Mouse (Mus musculus): ENCODE data around the gene Cyp4f18. TPM values are rescaled to one million over a fixed set of nuclear protein-coding genes. Genes with fewer than 3 reads are reported as not detected.
A peak's percentile ranks its signal among the peaks of the same experiment; 100 is the strongest.
"Not testable (repeated sequence)": the region's sequence is repeated elsewhere in the genome, so short reads cannot be mapped to it uniquely, and the experiment has no call there.

Gene Cyp4f18
- total RNA-seq, 2 experiments from 2014 or later, result 7.0 to 10.9 TPM

DNA sequence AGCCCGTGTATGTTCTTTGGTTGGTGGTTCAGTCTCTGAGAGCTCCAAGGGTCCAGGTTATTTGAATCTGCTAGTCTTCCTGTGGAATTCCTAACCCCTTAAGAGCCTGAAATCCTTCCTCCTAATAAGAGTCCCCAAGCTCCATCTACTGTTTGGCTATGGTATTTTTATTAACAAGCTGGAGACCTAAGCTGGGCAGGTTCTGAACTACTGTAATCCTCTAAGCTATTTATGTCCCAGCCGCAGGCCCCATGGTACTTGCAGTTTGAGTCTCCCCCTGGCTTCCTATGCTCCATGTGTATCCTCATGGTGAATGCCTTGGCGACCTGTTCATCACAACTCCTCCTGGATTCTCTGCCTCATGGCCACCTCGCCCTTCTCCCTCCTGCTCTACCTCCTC lies 24.8 kb downstream of the Cyp4f18 start:
- no peak for ATAC-seq (replicated peaks; ENCODE audit: low FRiP score, poor library complexity, severe bottlenecking)

- ATAC-seq (replicated peaks; ENCODE audit: low FRiP score, poor library complexity, severe bottlenecking), result no peak
Measured at GRCm38 (mm10) chr8:71981456-71981855, 28.0 kb downstream of the Cyp4f18 start.

DNA sequence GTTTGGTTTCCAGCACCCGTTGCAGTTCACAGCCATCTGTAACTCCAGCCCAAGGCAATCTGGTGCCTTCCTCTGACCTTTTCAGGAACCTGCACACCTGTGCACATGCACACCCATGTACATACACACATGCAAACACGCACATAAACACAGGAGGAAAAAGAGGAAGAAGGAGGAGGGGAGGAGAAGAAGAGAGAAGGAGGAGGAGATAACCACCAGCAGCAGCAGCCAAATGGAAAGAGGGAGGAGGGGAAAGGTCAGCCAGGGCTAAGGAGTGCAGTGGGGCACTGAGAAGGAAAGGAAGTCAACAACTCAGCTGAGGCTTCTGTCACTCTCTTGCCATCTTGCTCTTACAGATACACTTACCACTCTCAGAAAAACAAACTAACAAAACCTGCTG lies 28.4 kb downstream of the Cyp4f18 start:
- ATAC-seq (replicated peaks; ENCODE audit: low FRiP score, poor library complexity, severe bottlenecking), result no peak

GRCm38 (mm10) chr8:71974211-71974610 lies 35.2 kb downstream of the Cyp4f18 start:
- no peak for ATAC-seq (replicated peaks; ENCODE audit: low FRiP score, poor library complexity, severe bottlenecking)

DNA sequence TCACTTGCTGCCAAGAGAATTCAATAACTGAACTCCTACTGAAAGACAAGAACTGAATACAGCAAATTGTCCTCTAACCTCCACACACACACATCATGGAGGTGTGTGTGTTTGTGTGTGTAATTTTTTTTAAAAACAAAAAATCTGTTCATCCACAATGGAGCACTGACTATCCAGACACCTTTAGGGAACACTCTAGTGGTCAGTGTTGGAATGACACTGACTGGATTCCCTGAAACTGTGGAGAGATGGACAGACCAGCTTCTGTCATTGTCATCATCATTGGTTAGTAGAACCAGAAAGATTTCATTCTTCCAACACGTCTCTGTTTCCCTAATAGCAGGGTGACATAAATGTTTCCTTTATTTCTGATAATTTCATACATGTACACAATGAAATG lies 37.5 kb downstream of the Cyp4f18 start:
- peak; percentile 67 for ATAC-seq (replicated peaks; ENCODE audit: low FRiP score, poor library complexity, severe bottlenecking)

DNA sequence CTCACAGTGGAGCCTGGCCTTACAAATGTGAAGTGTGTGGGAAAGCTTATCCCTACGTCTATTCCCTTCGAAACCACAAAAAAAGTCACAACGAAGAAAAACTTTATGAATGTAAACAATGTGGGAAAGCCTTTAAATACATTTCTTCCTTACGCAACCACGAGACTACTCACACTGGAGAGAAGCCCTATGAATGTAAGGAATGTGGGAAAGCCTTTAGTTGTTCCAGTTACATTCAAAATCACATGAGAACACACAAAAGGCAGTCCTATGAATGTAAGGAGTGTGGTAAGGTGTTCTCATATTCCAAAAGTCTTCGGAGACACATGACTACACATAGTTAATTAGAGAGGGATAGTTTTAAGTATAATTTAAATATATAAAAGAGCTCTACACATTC lies 40.8 kb downstream of the Cyp4f18 start:
- no peak for ATAC-seq (replicated peaks; ENCODE audit: low FRiP score, poor library complexity, severe bottlenecking)

GRCm38 (mm10) chr8:71968100-71968499 lies 41.3 kb downstream of the Cyp4f18 start:
- ATAC-seq (replicated peaks; ENCODE audit: low FRiP score, poor library complexity, severe bottlenecking), result no peak

DNA sequence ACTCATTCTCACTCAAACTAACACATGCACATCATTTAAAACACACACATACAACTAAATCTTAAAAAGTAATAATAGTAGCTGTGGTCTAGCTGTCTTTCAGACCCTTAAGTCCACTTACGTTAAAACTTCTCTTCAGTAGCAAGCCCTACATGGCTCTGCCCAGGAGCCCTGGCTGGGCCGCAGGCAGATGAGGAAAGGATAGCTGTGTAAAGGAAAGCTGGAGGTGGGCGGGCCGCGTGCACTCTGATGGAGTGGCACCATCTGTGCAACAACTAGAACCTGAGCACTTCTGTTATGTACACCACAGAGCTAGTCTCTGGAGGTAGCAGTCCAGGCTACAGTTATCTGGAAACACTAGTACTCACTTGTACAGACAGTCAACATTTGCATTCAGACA lies 42.2 kb downstream of the Cyp4f18 start:
- no peak for ATAC-seq (replicated peaks; ENCODE audit: low FRiP score, poor library complexity, severe bottlenecking)

- no peak; the same call in 1 of the 2 replicates for ATAC-seq (replicated peaks; ENCODE audit: low FRiP score, poor library complexity, severe bottlenecking)
Measured at GRCm38 (mm10) chr8:71966411-71966810, 43.0 kb downstream of the Cyp4f18 start.

DNA sequence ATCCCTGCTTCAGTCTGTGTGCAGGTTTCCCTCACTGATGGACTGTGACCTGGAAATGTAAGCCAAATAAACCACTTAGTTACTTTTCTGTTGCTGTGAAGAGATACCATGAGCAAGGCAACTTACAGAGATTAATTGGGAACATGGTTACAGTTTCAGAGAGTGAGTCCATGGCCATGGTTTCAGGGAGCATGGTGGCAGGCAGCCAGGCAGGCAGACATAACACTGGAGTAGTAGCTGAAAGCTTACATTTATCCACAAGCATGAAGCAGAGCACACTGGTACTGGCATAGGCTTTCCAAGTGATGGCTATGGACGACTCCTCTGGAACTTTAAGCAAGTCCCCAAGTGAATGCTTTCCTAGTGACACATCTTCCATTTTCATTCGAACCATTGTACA lies 44.3 kb downstream of the Cyp4f18 start:
- ATAC-seq (replicated peaks; ENCODE audit: low FRiP score, poor library complexity, severe bottlenecking), result no peak

GRCm38 (mm10) chr8:71964051-71964450 lies 45.4 kb downstream of the Cyp4f18 start:
- ATAC-seq (replicated peaks; ENCODE audit: low FRiP score, poor library complexity, severe bottlenecking), result no peak

DNA sequence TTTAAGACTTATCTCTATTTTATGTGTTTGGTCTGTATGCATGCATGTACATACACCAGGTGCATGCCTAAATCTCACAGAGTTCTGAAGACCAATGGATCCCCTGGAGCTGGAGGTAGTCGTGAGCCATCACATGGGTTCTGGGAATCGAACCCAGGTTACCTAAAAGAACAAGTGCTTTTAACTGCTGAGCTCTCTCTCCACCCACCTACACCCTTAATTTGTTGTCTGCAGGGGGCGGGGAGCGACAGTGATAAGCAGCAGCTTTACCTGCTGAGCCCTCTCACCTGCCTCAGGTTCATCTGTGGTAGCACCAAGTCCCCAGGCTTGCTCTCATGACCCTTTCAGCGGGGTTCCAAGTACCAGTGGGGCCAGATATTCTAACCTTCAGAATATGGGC lies 47.6 kb downstream of the Cyp4f18 start:
- ATAC-seq (replicated peaks; ENCODE audit: low FRiP score, poor library complexity, severe bottlenecking), result no peak

- no peak for ATAC-seq (replicated peaks; ENCODE audit: low FRiP score, poor library complexity, severe bottlenecking)
Measured at GRCm38 (mm10) chr8:71960483-71960882, 48.9 kb downstream of the Cyp4f18 start.

DNA sequence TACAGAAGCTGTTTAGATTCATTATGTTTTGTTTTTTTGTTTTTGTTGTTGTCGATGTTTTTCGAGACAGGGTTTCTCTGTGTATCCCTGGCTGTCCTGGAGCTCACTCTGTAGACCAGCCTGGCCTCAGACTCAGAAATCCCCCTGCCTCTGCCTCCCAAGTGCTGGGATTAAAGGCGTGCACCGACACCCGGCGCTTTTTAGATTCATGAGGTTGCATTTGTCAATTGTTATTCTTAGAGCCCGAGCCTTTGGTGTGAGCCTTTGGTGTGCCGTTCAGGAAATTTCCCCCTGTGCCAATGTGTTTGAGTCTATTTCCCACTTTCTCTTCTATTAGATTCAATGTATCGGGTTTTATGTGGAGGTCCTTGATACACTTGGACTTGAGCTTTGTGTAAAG lies 54.8 kb downstream of the Cyp4f18 start:
- no peak for ATAC-seq (replicated peaks; ENCODE audit: low FRiP score, poor library complexity, severe bottlenecking)

DNA sequence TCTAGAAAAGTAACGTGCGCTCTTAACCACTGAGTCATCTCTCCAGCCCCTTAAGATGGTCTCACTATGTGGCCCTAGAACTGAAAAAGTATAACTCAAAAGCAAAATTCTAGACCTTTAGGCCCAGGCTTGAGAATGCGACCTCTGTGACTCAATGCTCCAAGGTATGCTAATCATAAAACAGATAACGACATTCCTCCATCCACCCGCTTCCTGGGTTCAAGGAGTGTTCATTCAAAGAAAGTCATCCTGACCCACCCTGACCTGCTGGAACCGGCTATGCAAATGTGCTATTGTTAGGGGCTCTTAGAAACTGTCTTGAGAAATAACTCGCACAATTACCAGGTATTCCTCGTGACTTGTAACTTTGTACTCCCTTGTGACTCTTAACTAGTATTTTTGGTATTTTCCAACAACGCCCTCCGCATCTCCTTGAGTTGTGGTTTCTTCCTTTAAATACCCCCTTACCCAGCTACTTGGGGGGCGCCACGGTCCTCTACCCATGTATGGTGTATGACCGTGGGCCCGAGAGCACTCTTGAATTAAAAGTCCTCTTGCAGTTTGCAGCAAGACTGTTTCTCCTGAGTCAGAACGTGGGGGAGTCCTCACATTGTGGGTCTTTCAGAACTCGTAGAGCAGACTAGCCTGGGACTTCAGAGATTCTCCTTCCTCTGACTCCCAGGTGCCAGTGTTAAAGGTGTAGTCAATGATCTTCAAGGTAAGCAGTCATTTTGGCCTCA lies 56.3 kb downstream of the Cyp4f18 start:
- not testable (repeated sequence) for ATAC-seq (replicated peaks; ENCODE audit: low FRiP score, poor library complexity, severe bottlenecking)

- ATAC-seq (replicated peaks; ENCODE audit: low FRiP score, poor library complexity, severe bottlenecking), result no peak
Measured at GRCm38 (mm10) chr8:71952489-71952888, 56.9 kb downstream of the Cyp4f18 start.

DNA sequence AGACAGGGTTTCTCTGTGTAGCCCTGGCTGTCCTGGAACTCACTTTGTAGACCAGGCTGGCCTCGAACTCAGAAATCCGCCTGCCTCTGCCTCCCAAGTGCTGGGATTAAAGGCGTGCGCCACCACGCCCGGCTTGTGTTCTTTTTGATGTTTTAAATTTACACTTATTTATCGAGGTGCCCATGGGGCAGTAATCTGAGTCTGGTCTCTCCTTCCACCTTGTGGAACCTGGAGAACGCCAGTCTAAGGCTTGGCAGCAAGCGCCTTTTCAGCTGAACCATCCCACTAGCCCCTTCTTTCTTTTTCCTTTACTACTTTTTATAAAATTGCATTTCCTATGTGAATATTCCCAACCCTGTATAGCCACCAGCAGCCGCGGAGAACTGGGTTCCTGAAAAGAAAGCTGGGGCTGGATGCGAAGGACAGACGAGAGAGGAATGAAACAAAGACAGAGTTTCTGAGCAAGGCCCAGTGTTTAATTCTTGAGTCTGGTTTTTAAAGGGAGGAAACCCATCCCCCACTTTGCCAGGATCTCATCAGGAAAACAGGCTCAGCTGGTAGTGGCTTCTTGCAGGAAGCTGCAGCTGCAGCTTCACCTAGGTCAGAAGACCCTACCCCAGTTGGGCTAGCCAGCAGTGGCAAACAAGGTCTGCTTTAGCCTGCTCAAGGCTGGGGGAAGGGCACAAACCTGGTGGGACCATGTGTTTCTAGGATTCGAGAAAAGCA lies 57.8 kb downstream of the Cyp4f18 start:
- no peak for ATAC-seq (replicated peaks; ENCODE audit: low FRiP score, poor library complexity, severe bottlenecking)

DNA sequence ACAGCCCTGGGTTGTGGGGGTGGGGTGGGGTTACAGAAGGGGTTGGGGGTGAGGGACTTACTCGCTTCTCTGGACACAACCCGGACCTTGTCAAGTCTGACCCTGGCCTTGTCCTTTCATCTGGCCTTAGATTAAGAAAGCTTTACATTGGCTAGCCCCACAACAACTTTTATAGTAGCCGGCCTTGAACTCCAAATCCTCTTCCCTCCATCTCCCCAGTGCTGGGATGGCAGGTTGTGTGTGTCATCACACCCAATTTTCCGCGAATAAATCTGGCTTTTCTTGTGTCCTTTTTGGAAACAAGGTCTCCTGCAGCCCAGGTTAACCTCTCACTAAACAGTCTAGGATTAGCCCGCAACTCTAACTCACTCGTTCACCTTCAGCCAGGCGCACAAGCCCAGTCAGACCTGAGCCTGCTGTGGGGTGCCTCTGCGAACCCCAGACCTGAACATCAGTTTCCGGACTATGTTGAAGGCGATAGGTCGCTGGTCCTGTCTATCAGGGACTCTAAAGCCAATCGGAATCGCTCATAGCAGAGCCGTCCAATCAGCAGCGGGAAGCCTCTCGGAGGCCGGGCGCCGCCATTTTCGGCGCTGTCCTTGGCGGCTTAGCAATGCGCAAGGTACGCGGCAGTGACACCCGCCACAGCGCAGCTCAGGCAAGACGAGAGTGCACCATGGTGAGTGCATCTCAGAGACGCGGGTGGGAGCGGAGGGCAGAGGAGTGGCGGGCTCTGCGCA lies 58.8 kb downstream of the Cyp4f18 start, which contains the start of gene Zfp961:
Gene Zfp961, plus strand, starts transcription at position 557 of the 740 bp plus-strand sequence.
- ATAC-seq (replicated peaks; ENCODE audit: low FRiP score, poor library complexity, severe bottlenecking), result peak; percentile 99

GRCm38 (mm10) chr8:71948624-71949023 lies 60.8 kb downstream of the Cyp4f18 start:
- no peak for ATAC-seq (replicated peaks; ENCODE audit: low FRiP score, poor library complexity, severe bottlenecking)

DNA sequence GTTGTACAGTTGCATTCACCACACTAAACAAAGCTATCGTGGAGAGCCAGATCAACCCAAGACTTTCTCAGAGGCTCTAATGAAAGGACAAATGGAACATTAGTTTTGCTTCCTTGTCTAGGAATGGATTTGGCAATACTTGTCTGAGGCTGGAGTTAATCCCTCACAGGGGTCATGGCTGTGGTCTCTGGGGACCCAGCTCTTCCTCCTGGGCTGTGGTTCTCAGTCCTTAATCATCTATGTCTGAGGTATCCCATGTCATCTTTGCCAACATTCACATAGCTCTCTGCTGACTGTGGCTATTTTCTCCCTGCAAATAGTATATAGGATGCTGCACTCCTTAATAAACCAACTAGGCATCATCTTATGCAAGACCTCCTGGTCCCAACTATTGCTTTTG lies 67.7 kb downstream of the Cyp4f18 start:
- no peak for ATAC-seq (replicated peaks; ENCODE audit: low FRiP score, poor library complexity, severe bottlenecking)

Measured in erythroid progenitor cell, adult 5-6 weeks (primary cell).